Mouse (Mus musculus): ENCODE measurements around the gene Olfr1537.

The Olfr1537 gene

GRCm38 (mm10) chr9:39249894-39250293 lies at the start of gene Olfr1537:
Gene Olfr1537, minus strand, starts transcription at chr9:39249994.
- DNase-seq = no peak

- DNase-seq = no peak
Measured at GRCm38 (mm10) chr9:39287136-39287535, 37.3 kb upstream of the Olfr1537 start.

- DNase-seq = no peak
Measured at GRCm38 (mm10) chr9:39276718-39277117, 26.9 kb upstream of the Olfr1537 start, which contains the start of gene Olfr945. Gene Olfr945, minus strand, starts transcription at chr9:39276818.

GRCm38 (mm10) chr9:39201620-39202019 lies 48.2 kb downstream of the Olfr1537 start, which contains the start of gene Olfr944:
Gene Olfr944, plus strand, starts transcription at chr9:39201920.
- DNase-seq = no peak

All from right cerebral cortex, postnatal 4 days (tissue).